Mouse (Mus musculus): ENCODE measurements around the gene Me3. TPM values are rescaled to one million over a fixed set of nuclear protein-coding genes. Genes with fewer than 3 reads are reported as not detected.

Me3 gene
- polyA plus RNA-seq (2015; fragmentation: Nextera tagmentation; extraction: Ambion mirVana): 39.5 and 41.1 TPM in 2 replicates

DNA sequence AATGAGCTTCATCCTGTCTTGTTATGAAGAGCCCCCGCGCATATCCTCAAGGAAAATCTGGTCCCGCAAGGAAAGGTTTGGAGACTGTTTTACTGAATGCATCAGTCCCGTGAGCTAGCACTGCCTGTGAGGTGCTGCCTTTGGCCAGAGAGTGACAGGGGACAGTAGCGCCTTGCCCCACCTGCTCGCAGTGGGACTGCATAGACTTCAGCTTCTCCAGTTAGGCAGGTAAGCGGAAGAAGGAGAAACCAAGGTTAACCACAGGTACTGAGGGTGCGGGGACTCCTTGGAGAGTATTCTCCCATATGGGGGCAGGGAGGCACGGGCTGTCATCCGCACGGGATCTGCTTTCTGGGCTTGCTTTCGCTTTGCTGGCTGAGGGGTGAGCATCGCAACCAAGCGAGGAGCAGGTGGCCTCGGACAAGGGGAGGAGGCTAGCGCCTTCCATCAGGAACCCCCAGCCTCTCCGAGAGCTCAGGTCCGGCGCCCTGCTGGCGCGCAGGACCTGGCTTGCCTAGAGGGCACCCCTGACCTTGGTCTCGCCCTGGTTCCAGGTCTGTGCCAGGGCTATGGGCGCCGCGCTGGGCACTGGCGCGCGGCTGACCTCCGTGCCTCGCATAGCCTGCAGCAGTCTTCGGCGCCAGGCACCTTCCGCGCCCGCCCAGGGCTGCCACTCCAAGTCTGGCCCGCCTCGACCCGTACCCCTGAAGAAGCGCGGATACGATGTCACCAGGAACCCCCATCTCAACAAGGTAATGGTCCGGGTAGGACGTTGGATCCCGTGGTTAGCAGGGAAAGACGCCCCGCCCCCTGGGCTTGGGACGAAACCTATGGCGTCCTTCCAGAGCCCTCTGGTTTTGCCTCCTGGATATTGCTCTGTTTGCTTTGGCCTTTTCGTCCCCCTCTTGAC is at the start of gene Me3:
Gene Me3, plus strand, starts transcription at position 51 of the 910 bp plus-strand sequence.
- no peaks in the 10 kb centered on the region for H3K4me1 ChIP-seq (replicated peaks; ENCODE audit: insufficient read depth, low read length)
- no peak for TF ChIP-seq CTCF (IDR thresholded peaks at IDR 0.05; ENCODE audit: low read depth)
- H3K4me2 ChIP-seq (ENCODE audit: low read length): peak within 1 kb of the TSS; percentile 90
- H3K36me3 ChIP-seq (ENCODE audit: insufficient read depth, low read length): no peaks in the 10 kb centered on the region
- H3K27me3 ChIP-seq (ENCODE audit: insufficient read depth, low read length): no peaks in the 10 kb centered on the region
- DNase-seq (ENCODE audit: low spot score): peak; percentile 51
- 5% methylated on average over 48 of the region's 49 CpGs for WGBS
- peak within 1 kb of the TSS; percentile 70 for H3K9ac ChIP-seq (ENCODE audit: low read depth, low read length)
- H3K27ac ChIP-seq: peak within 1 kb of the TSS; percentile 87
- peak within 1 kb of the TSS; percentile 58 for H3K4me3 ChIP-seq (replicated peaks; ENCODE audit: low read depth, low read length)
- no peaks in the 10 kb centered on the region for H3K9me3 ChIP-seq (replicated peaks; ENCODE audit: low read length)
- peak; percentile 91 for ATAC-seq (replicated peaks; ENCODE audit: low FRiP score, low read depth)

DNA sequence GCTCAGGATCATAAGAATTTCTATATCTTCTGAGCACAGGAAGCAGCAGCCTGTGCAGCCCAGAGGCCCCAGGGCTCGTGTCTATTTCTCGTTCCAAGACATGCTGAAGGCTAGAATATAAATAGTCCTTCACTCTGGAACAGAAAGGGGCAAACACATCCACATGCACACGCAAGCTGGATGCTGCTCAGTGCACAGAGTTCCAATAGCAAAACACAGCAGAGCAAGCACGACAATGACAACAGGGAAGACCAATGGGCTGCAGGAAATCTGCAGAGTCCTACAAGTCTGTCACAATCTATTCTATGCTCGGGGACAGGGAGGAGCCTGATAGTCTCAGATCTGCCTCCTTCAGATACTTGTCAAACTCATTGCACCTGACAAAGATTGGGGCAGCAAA is 42.2 kb upstream of the Me3 start:
- no peak for TF ChIP-seq CTCF (IDR thresholded peaks at IDR 0.05; ENCODE audit: low read depth)
- Histone ChIP-seq H3K4me3 (replicated peaks; ENCODE audit: low read depth, low read length) (no peak overlapping the region), H3K27ac (no peak overlapping the region), H3K36me3 (ENCODE audit: insufficient read depth, low read length) (no peaks in the 10 kb centered on the region), H3K4me2 (ENCODE audit: low read length) (no peak overlapping the region), H3K4me1 (replicated peaks; ENCODE audit: insufficient read depth, low read length) (no peaks in the 10 kb centered on the region), H3K9me3 (replicated peaks; ENCODE audit: low read length) (no peaks in the 10 kb centered on the region), H3K27me3 (ENCODE audit: insufficient read depth, low read length) (no peaks in the 10 kb centered on the region), H3K9ac (ENCODE audit: low read depth, low read length) (no peak overlapping the region)
- DNase-seq (ENCODE audit: low spot score) (no peak), ATAC-seq (replicated peaks; ENCODE audit: low FRiP score, low read depth) (no peak)
- 68% methylated on average over 5 of the region's 5 CpGs for WGBS

DNA sequence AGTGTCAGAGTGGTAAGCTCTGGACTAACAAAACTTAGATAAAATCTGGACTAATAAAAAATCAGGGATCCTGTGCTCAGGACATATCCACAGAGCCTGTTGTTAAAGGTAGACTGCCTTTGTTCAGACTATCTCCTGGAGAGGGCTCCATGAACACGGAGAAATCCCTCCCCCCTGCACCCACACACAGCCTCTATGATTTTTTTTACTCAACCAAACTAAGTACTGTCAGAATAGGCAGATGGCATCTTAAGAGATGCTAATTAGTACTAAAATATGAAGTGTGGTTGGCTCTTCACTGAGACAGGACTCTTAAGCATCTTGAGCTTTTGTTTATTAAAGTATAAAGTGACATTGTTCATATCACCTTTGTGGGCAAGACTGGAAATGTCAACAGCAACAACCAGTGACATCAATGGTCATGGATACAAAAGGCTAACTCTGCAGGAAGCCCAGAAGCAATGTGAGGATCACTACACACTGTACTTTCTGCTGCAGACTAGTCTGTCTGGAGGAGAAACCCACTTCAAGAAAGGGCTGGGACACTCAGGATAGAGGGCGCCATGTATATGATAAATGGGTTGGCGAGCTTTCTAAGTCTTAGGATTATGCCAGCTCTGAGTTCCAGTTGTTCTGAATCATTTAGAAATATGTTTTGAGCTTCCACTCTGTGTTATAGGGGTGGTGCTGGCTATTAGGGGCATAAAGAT is 41.5 kb upstream of the Me3 start:
- H3K9me3 ChIP-seq (replicated peaks; ENCODE audit: low read length): no peaks in the 10 kb centered on the region
- DNase-seq (ENCODE audit: low spot score) (no peak), ATAC-seq (replicated peaks; ENCODE audit: low FRiP score, low read depth) (no peak)
- H3K27ac ChIP-seq: no peak overlapping the region
- H3K4me1 ChIP-seq (replicated peaks; ENCODE audit: insufficient read depth, low read length): no peaks in the 10 kb centered on the region
- WGBS: 77% methylated on average over 3 of the region's 3 CpGs
- H3K9ac ChIP-seq (ENCODE audit: low read depth, low read length): no peak overlapping the region
- H3K4me2 ChIP-seq (ENCODE audit: low read length): no peak overlapping the region
- H3K27me3 ChIP-seq (ENCODE audit: insufficient read depth, low read length): no peaks in the 10 kb centered on the region
- H3K4me3 ChIP-seq (replicated peaks; ENCODE audit: low read depth, low read length): no peak overlapping the region
- no peaks in the 10 kb centered on the region for H3K36me3 ChIP-seq (ENCODE audit: insufficient read depth, low read length)
- no peak for TF ChIP-seq CTCF (IDR thresholded peaks at IDR 0.05; ENCODE audit: low read depth)

DNA sequence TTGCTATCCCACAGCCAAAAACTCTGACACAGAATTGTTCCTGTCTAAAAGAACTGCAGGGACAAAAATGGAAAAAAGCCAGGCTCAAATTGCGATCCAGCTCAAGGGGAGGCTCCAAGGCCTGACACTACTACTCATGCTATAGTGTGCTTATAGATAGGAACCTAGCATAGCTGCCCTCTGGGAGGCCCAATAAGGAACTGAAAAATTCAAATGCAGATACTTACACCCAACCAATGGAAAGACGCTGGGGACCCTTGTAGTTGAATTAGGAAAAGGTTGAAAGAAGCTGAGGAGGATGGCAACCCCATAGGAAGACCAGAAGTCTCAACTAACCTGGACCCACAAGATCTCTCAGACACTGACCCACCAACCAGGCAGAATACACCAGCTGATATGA is 36.4 kb upstream of the Me3 start:
- DNase-seq (ENCODE audit: low spot score) (no peak), ATAC-seq (replicated peaks; ENCODE audit: low FRiP score, low read depth) (no peak)
- H3K4me1 ChIP-seq (replicated peaks; ENCODE audit: insufficient read depth, low read length): no peaks in the 10 kb centered on the region
- no peak overlapping the region for H3K9ac ChIP-seq (ENCODE audit: low read depth, low read length)
- H3K4me3 ChIP-seq (replicated peaks; ENCODE audit: low read depth, low read length): no peak overlapping the region
- 93% methylated on average over 2 of the region's 2 CpGs for WGBS
- H3K4me2 ChIP-seq (ENCODE audit: low read length): no peak overlapping the region
- H3K27ac ChIP-seq: no peak overlapping the region
- H3K9me3 ChIP-seq (replicated peaks; ENCODE audit: low read length): no peaks in the 10 kb centered on the region
- H3K36me3 ChIP-seq (ENCODE audit: insufficient read depth, low read length): no peaks in the 10 kb centered on the region
- no peaks in the 10 kb centered on the region for H3K27me3 ChIP-seq (ENCODE audit: insufficient read depth, low read length)
- no peak for TF ChIP-seq CTCF (IDR thresholded peaks at IDR 0.05; ENCODE audit: low read depth)

DNA sequence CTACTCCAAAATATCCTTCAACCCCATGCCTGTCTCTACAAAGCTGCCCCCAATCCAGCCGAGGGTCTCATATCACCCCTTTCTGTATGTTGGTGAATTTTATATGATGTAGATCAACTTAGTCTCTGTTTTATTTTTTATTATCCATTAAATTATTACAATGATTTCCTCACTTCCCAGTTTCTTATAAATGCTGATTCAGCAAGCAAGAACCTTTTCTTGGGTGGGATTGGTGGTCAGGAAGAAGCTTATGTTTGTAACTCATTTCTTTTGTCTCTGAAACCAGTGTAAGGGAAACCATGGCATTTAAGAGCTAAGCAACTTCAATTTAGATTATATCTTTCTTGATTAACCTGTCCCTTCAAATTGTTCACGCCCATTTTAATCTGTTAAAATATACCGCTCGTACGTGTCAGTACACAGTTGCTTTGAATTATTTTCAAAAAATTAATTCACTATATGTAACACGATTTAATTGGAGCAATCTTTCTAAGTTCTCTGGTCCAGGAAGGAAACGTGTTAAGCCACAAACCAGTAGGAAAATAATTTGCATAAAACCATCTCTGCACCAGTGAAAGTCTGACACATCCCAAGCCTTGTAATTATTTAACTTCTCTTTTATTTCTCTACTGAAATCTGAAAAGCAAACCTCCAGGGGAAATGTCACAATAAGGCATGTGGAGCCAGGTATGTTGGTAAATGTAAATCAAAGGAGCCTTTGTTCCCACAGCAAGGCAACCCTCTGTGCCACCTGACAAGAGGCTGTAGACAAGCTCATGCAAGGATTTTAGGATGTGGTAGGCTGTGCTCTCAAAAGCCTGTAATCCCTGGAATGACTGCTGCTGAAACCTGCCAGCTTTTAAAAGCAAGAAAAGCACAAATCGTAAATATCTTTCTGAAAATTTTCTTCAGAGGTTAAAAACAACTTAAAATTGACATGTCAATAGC is 26.3 kb upstream of the Me3 start:
- Histone ChIP-seq H3K4me1 (replicated peaks; ENCODE audit: insufficient read depth, low read length) (no peaks in the 10 kb centered on the region), H3K36me3 (ENCODE audit: insufficient read depth, low read length) (no peaks in the 10 kb centered on the region), H3K9me3 (replicated peaks; ENCODE audit: low read length) (no peaks in the 10 kb centered on the region), H3K4me3 (replicated peaks; ENCODE audit: low read depth, low read length) (no peak overlapping the region), H3K27me3 (ENCODE audit: insufficient read depth, low read length) (no peaks in the 10 kb centered on the region), H3K27ac (0 out of 2 replicates have a peak overlapping the region, but pooled peaks have one; percentile 28), H3K4me2 (ENCODE audit: low read length) (no peak overlapping the region), H3K9ac (ENCODE audit: low read depth, low read length) (no peak overlapping the region)
- 74% methylated on average over 8 of the region's 8 CpGs for WGBS
- TF ChIP-seq CTCF (IDR thresholded peaks at IDR 0.05; ENCODE audit: low read depth): no peak
- DNase-seq (ENCODE audit: low spot score) (no peak), ATAC-seq (replicated peaks; ENCODE audit: low FRiP score, low read depth) (no peak)

All from kidney, postnatal 0 days (tissue).